Mouse (Mus musculus): ENCODE measurements at regions not wholly inside any gene's neighbourhood (a gene's known extent, or its start where the extent isn't known, plus 50 kb on each side); places are given as distances from the start of the nearest gene placed in this dataset.

DNA sequence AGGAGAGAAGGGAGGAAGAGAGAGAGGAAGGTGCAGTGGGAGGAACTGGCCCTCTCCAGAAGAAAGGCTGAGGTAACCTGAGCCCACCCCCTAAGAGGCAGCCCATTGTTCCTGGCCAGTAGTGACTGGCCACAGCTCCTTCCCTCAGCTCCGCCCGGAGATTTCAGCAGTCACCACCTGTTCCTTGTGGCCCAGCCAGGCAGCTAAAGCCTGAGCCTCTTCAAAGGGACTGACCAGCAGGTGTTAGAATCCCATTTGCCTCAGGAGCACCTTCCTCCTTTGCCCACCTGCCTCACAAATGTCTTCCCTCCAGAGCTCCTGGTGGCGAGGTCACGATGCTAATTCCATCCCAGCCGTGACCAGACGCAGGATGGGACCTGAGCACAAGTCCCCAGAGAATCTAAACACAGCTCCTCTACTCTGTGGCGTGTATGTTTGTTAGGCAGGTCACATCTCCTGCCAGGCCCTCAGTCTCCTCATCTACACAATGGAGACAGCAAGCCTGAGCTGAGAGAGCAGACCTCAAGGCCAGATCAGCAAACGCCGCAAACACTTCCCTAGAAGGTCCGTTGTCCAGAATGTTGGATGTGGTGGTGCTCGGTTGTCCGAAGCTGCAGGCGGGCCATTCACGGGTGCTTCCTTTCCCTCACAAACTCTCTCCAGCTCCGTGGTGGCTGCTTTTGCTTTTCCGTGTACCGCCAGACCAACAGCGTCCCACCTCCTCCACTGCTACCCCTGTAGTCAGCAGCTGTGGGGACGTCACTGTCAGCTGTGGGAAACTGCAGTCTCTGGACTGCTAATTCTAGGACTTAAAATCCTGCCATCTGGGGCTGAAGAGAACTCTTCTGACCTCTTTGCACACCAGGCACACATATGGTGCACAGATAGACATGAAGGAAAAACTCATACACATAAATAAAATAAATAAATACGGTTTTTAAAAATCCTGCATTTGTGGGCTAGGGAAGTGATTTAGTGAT lies 145.8 kb upstream of the Rad23b start:
- ATAC-seq (replicated peaks; ENCODE audit: poor library complexity), result no peak

DNA sequence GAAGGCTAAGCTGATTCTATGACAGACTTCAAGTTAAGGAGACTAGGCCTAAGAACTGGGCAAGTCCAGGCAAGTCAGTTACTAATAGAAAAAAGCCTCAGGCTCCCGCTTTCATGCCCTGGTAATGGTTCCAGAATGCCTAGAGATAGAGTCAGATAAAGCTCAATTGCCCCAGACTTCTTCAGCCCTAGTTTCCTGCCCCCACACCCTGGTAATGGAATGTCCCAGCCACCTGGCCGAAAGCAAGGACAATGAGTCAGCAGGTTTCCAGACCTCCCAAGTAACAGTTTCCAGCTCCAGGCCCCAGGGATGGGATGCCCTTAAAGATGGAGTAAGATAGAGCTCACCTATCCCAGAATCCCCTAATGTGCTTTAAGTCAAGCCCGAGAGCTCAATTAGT lies 143.6 kb upstream of the Rad23b start:
- no peak for ATAC-seq (replicated peaks; ENCODE audit: poor library complexity)

DNA sequence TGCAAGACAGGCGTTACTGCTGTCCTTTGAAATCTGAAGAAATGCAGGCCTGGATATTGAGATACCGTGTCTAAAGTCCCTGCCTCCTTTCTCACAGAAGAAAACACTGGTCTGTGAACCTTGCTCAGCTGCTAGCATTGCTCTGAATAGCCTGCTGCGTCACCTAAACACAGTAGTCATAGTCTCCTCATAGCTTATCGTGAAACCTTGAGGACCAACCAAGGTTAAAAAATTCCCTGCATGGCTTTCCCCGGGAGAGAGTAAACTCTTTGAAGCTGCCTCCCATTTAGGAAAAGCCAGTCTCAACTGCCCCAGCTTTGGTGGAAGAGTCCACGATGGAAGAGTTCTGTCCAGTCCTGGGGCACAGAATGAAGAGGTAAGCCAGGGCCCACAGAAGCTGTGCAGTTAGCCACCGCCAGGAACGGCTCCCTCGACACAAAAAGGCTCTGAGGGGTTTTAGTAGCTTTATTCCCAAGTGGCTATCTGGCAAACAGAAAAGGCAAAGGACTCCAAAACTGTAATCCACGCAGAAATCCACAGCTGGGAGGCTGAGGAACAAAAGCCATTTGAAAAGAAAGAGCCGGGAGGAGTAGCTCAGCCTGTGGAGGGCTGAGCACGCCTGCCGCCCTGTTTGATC lies 142.0 kb upstream of the Rad23b start:
- no peak for ATAC-seq (replicated peaks; ENCODE audit: poor library complexity)

DNA sequence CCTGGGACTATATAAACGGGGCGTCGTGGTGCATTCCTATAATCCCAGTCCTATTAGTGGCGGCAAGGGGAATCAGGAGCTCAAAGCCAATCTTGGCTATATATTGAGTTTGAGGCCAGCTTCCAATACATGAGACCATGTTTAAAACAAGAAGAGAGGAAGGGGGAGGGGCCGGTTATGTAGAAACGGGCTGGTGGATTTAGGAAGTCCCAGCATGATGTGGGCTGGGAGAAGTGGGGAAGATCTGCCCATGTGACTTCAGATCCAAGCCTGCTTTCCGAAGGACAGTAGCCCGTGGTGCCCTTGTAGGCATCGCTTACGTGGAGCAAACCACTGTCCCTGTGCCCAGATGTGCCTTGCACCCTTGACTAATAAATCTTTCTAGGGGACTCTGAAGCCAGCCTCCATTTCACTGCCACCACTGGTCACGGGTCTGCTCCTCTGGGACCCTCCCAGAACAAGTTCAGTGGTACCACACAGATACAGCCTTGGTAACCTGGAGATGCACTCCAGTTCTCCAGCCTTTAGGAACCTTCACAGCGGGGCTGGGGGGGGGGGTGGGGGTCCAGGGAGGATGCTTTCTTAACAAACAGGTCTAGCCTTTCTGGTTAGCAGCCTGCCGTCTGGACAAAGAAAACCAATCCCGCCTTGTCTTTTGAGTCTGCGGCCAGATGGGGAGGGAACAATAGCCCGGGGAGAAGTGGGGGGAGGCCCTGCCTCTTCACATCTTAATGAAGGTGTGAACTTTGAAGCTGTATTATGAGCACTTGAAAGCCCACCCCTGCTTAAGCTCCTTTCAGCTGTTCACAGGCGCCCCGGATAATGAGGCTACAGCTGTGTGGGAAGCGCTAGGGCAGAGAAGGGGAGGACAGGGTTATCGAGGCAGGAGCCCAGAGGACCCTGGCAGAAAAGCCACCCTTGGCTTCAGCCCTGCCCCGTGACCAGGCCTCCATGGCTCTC lies 141.2 kb upstream of the Rad23b start:
- no peak for ATAC-seq (replicated peaks; ENCODE audit: poor library complexity)

DNA sequence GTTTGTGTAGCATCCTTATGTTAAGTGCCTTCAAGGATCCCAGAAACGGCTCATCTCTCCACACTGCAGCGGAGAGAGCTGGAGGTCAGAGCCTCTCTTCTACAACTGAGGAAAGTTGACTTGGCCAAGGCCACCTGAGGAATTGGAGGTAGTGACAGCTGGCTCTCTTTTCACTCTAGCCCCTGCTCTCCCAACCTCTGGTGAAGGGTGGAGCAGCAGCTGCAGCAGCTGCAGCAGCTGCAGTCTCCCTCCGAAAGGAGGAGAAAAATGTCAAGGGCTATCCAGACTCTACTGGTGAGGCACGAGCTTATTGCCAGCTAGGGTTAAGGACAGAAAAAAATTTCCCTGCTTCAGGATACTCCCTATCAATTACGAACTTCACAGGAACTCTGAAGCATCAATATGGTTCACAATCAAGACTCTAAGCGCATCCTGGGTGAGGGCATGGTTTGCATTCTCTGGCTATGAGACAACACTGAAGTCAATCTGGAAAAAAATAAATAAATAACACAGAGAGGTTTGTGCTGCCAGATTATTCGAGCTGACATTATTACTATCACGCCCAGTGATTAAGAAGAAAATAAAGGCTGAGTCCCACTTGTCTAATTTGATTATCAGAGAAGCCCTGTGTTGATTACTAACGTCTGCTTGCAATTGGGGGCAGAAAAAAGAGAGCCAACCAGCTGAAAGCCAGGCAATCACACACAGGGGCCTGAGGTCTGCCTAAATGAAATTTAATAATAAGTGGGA lies 134.2 kb upstream of the Rad23b start:
- no peak for ATAC-seq (replicated peaks; ENCODE audit: poor library complexity)

DNA sequence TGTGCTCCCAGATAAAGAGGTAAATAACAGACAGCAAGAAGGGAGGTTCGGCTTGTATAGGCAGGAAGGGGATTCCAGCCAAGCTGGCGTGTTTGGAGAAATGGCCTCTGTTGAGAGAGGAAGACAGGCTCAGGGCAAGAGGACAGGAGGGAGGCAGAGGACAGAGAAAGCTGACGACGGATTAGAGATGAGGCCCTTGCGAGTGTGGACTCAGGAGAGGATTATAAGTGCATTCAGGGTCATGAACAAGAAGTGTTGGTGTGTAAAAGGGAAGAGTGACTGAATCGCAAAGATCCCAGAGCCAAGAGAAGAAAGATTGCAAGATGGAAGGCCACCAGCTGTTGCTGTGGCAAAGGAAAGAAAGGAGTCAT lies 133.7 kb upstream of the Rad23b start:
- no peak for ATAC-seq (replicated peaks; ENCODE audit: poor library complexity)

DNA sequence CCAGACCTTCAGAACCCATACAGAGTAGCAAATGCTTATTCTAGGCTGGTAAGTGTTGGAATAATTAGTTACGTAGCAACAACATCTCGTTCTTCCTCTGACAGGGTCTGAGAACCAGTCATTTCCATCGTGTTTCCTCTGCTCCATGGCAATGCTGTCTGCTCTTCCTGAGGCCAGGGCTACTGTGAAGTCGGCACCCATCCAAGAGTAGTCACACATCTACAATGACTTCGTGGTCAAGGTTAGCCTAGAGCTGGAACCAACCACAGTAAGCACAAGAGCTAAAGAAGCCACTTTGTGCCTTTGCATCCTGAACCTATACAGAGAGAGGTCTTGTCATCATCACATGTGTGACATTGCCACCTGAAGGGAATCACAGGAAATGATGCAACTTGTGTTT lies 124.1 kb upstream of the Rad23b start:
- no peak for ATAC-seq (replicated peaks; ENCODE audit: poor library complexity)

DNA sequence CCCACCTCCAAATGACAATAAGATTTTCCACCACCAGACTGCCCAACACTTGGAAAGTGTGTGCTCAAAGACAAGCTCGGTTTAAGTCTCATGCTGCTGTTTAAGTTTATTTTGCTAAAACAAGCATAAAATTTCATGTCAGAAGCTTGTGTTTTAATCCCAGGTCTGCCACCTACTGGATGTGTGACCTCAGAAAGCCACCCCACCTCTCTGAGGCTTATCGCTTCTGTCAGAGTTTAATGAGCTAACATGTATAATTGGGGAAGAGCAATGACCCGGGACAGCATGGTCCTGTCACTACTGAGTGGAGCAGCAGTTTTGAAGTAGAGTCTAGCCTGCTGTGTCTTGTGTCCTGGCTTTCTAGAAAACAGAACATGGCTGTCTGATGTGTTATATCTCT lies 122.4 kb upstream of the Rad23b start:
- no peak for ATAC-seq (replicated peaks; ENCODE audit: poor library complexity)

DNA sequence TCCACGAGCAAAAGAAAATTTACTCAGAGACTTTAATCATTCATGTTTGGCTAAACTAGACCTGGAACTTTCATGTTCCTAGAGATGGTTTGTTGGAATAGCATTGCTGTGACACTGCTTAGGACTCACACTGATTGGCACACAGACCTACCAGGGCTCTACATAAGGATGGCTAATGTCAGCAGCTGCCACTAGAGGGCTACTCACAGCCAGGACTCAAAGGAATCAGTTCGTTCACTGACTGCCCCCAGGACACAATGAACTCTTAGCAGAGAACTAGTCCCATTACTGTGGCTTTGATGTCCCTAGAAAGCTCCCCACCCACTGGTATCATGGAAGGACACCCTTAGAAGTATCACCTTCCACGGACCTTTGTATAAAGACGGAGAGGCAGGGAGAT lies 118.3 kb upstream of the Rad23b start:
- peak; percentile 48; the same call in 1 of the 2 replicates for ATAC-seq (replicated peaks; ENCODE audit: poor library complexity)

DNA sequence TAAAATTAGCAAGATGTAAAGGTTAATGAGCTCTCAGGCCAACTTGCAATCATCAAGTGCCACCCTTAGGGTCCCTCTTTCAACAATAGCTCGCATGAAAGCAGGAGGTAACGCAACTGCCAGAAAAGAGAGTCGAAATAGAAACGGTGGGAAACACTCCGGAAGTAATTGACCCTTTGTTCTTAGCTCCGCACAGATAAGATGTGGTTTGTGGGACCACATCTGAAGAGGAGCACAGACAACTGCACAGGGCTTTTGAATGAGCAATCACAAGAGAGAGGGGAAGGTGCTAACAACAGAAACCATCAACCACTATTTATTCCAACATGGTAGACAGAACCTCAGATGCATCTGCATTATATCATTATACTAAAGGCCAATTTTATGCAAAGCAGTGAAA lies 112.0 kb upstream of the Rad23b start:
- ATAC-seq (replicated peaks; ENCODE audit: poor library complexity), result no peak

DNA sequence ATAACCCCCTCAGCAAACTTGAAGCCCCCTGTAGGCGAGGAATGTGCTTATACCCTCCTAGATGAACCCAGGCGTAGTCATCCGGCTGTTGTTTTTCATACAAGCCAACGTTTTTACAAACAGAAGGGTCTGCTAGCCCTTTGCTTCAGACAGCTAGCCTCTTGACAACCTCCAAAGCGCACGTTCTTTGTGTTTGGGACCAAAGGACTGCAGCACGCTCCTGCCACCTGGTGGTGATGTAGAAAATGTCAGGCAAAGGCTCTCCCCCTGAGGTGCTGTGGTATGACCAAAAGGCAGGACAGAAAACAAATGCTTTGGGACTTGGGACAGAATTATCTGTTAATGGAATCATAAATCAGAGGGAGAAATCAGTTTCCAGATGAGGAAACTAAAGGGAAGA lies 109.4 kb upstream of the Rad23b start:
- peak; percentile 90 for ATAC-seq (replicated peaks; ENCODE audit: poor library complexity)

DNA sequence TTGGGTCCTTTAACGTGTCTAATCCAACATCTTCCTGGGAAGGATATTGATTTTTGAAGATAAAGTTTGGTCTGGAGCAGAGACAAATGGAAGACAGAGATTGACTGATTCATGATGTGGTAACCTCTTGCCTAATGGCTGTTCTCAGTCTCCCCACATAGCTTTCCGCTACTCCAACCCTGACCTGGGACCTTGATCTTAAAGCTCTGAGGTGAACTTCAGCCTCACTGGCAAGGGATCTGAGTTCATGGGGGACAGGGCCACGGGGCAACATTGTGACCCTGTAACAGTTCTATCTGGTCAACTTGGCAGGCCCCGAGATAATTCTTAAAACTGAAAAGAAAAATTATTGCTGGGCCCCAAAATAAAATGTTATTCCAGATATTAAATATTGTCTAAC lies 107.5 kb upstream of the Rad23b start:
- ATAC-seq (replicated peaks; ENCODE audit: poor library complexity), result no peak

DNA sequence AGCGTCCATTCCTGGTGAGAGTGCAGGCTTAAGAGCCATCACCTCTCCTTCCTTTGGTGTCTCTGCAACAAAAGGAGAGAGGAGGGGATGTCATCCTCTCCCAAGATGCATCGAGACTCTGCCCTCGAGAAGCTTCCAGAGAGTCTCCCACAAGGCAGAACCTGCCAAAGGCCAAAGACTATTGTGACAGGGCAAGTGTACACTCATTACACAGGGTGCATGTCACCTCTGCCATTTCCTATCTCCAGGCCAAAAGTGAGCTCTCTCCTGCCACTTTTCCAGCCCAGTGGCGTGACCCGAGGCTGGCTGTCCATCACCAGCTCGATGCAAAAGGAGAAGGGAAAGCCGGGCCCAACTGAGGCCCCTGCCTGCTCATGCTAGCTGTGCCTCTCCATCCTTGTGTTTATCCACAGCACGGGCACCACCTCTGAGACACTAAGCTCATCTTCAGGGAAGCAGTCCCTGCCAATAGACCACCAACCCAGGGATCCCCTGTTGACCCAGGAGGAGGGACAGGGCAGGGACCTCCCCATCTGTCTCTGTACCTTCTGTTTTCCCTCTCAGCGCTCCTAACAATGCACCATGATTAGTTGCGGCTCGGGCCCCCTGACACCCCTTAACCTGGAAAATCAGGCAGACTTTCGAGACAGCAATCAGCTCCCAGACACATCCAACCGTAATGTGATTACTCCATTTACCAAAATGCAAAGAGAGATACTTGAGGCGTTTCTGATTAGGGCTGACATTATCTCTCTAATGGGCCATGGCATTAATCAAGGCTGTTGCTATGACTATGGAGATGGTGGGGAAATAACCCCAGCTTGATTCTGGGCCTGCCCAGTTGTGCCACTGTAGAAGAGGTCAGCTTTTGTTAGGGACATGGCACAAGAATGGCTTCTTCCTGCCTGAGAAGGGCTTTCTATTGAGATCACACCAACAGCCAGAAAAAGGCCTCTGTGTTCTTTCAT lies 106.5 kb upstream of the Rad23b start:
- no peak for ATAC-seq (replicated peaks; ENCODE audit: poor library complexity)

DNA sequence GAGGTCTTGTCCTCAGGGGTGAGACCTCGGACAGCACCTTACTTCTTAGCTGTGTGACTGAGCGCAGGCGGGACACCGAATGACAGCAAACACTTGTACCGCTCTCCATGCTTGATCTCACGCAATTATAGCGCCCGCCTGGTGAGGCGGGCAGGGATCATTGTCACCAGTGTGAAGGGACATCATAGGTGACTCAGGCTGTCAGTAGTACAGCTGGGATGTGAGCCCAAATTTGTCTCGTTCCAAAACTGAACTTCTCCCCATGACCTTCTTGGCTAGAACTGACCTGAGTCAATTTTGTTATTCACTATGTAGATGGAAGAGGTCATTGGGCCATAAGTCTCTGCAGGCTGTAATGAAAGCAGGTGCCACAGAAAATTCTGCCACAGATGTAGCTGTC lies 104.1 kb upstream of the Rad23b start:
- no peak for ATAC-seq (replicated peaks; ENCODE audit: poor library complexity)

DNA sequence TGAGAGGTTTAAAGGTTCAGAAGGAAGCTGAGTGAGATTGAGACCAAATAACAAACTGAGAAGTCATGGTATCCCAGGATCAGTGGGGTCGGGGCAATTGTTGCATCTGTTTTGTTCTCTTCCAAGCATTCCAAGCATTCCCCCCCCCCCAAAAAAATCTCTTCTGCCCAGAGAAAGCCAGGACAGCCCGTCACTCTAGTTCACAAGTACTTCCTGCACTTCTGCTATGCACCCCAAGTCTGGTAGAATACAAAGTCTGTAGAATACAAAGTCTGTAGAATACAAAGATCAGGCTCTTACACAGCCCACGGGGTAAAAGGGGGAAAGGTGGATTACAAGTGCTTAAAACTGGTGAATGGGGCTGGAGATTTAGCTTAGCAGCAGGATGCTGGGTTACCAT lies 99.5 kb upstream of the Rad23b start:
- ATAC-seq (replicated peaks; ENCODE audit: poor library complexity), result no peak

DNA sequence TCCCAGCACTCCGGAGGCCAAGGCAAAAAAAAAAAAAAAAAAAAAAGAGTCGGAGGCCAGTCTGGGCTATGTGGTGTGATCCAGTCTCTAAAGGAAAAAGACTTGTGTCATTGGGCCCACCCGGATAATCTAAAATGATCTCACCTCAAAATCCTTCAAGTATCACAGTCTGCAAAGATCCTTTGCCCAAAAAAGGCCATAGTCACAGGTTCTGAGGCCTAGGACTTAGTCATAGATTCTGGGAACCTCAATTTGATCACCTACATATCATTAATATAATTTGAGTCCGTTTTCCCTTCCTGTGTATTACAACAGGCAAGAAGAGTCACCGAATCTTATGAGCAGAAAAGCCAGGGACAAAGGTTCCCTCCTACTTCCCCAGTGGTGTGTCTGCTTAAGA lies 98.3 kb upstream of the Rad23b start:
- no peak for ATAC-seq (replicated peaks; ENCODE audit: poor library complexity)

DNA sequence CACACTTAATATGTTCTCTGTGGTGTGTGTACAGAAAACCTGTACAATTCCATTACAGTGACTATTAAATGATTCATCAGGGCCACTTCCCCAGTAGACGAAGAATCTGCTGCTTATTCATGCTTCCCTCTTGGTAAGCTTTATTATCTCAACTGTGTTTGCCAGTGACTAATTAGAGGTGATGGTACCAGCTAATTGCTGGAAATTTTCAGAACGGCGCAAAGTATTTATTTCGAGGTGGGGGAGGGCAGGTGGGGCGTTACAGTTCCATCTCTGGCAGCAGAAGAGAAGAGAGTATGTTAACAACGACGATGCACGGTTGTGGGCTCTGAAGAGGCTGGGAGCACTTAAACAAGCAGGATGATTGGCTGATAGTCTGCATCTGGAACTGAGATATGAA lies 96.1 kb upstream of the Rad23b start:
- no peak for ATAC-seq (replicated peaks; ENCODE audit: poor library complexity)

DNA sequence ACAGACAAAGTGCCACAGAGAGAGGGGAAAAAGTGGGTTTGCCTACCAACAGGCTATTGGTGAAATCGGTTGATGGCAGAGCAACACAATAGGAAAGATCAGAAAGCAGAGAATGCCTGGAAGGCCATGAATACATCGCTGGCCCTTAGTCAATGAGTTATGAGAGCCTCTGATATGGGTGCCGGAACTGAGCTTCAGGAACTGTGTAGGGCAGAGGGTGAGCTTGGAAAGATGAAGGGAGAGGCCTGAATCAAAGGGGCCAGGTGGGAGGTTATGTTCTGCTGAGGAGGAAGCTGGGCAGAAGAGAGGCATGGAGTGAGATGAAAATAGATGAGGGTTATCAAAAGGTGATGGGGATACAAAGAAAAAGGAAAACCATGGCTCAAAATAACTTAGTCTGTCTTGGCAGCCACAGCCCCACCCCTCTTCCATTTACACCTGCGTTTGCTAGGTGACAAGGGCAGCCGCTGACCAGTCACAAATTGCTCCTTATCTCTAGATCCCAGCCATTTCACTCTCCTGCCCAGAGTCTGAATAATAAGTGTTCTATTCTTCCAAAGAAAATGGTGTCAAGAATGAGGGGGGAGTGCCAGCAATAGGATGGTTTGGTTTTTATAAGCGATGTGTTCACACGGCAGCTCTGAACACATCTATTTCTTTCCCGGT lies 77.7 kb upstream of the Rad23b start:
- no peak for ATAC-seq (replicated peaks; ENCODE audit: poor library complexity)
